Mouse (Mus musculus) urinary bladder, postnatal 36 days (tissue): ENCODE results near the gene Tmem144.
"Not testable (repeated sequence)": the region's sequence is repeated elsewhere in the genome, so short reads cannot be mapped to it uniquely, and the experiment has no call there.

ENCODE experiments used
- DNase-seq, 2 experiments: peaks; one replicate each; pipeline ENCODE4 v3.0.0; 2022; ENCODE audit warnings: low spot score in 2 of 2, mixed read lengths in 1 of 2

The Tmem144 gene

GRCm38 (mm10) chr3:79809180-79809567 is 43.4 kb downstream of the Tmem144 start:
- DNase-seq, result peak; percentile 34 to 35

- no peak for DNase-seq
Observed at GRCm38 (mm10) chr3:79808530-79809179, 43.9 kb downstream of the Tmem144 start.

DNA sequence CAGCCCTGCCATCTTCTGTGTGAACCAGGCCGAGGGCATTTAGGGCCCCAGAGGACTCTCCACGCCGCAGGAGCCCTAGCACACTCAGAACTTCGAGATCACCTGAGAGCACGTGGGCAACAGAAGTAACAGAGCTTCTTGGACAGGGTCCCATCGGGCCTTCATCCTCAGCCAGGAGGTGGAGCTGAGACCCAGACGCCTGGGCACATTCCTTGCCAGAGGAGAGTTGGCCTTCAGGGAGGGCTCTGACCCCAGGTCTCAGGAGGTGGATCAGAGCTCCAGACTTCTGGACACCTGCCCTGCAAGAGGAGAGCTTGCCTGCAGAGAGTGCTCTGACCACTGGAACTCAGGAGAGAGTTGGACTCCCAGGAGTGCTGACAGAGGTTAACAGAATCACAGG is 51.8 kb downstream of the Tmem144 start:
- not testable (repeated sequence) for DNase-seq

DNA sequence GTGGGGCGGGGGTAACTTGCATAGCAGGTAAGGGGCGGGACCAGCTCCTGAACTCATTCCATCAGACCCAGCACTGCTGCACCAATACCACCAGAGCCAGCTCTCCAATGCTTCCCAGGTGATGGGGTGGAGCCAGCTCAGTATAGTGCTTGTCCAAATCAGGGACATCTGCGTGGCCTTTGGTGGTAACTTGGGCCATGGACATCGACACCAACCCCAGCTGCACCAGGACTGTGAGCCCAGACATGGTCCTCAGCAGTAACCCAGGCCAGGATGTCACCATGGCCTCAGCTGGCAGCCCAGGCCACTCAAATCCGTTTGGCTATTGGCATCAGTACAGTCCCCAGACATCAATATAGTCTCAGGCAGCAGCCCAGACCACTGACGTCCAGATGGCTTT is 60.3 kb downstream of the Tmem144 start:
- DNase-seq, result no peak

DNA sequence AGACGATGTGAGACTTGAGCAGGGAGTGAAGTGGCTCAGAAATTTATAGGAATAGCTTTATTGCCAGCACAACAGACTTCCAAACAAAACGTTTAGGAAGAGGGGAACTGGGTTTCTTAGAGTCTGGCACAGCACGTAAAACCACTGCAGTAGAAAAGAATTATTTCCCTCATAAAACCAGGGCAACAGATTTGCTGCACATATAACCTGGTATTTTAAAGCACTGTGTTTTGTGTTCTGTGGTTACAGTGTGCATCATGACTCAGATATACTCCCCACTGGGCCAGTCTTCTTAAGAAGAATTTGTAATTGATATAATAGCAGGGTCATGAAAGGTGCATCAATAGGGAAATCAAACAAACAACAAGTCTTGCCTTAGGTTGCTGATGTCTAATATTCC is 62.2 kb downstream of the Tmem144 start:
- DNase-seq, result no peak

DNA sequence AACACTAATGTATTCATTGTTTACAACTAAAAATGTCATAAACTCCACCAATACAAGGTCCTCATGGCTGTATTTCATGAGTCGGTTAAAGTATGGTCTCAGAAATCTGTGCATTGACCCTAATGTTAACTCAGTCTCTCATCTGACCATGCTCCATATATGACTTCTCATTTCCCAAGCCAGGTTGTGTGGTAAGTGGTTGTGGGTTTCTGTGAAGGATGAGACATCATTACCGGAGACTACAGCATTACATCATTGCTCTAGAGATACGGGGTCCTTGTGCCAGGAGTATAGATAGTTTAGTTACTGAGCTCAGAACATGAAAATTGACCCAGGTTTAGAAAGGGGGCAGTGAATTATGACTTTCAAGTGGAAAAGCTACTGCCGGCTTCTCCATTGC is 63.0 kb downstream of the Tmem144 start:
- DNase-seq, result no peak

DNA sequence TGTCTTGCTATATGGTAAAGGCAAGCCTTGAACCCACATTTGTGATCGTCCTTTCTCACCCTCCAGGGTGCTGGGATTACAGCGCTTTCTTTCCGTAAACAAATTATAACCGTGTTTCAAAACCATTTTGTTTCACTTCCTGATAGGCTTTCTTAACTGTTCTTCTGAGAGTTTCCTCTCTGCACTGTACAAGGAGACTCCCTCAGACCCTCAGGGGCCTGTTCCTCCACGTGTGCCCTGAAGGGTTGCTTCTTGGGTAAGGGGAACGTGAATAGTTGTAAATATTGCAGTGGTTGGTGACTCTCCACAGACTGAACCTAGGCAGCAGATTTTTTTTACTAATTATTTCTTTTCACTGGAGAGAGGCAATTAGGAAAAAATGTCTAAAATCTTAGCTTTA is 63.6 kb downstream of the Tmem144 start:
- no peak for DNase-seq

DNA sequence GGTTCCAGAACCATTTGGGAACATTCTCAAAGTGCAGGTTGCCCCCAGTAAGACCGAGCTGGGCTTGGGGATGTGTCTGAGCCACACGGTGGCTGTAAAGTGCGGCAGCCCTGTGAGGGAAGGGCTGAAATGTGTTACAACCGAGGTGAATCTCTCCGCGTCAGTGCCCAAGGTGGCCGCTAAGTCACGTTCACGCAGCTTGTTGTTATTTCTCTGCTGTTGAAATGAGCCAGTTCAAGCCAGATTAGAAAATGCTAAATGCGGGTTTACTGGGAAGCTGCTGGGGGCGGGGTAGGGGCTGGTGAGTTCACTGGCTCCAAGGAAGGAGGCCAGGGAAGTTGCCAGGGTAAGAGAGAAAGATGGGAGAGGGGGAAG is 68.2 kb downstream of the Tmem144 start:
- no peak for DNase-seq

DNA sequence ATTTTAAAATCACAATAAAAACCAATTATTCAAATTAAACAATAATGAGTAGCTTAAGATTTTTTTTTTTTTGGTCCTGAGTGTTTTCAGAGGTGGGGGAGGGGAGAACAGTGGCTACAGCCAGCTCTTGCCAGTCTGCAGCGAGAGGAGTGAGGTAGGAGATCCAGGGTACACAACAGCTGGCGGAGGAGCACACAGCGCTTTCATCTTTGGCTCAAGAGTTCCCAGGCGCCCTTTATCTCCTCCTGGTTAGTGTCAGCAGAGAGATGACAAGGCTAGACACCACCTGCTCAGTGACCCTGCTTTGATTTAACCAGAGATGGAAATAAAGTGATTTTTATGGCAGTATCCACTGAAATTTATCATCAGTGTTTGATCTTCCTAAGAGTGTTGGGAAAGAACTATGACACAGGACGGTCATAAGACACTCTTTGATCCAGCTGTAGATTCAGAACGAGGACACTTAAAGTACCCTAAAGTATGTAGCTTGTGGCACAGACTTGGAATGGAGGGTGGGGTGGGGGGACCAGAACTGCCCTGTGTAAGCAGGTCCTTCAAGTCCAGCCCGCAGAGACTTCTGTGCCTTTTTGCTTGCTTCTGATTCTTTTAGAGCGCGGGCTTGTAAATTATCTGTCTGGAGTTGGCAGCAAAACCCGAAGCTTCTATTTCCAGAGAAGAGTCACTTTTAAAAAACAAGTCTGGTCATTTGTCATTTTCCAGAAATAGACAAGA is 68.8 kb downstream of the Tmem144 start:
- DNase-seq, result no peak

DNA sequence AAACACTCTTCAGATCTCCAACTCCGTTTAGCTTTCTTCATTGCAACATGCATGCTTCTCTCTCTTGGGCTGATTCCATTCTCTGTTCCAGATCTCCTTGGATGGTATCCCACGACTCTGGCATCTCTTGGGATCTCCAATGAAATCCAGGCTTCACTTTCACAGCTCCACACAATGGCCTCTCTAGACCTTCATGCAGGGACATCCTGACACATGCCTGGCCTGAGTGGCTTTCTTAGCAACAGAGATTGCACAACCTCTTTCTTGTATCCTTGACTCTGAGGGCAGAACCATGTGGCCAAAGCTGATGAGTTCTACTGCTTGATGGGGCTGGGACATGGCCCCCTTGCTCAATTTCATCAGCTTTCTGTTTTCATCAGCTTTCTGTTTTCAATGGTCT is 79.9 kb downstream of the Tmem144 start:
- peak in 1 of 2 experiments; percentile 14 for DNase-seq
